Mouse (Mus musculus): ENCODE measurements around the gene Krtap5-1. TPM values are rescaled to one million over a fixed set of nuclear protein-coding genes. Genes with fewer than 3 reads are reported as not detected.
"Not testable (repeated sequence)": the region's sequence is repeated elsewhere in the genome, so short reads cannot be mapped to it uniquely, and the experiment has no call there.

Krtap5-1 gene
- total RNA-seq, 1 experiment from 2014 or later = not detected

DNA sequence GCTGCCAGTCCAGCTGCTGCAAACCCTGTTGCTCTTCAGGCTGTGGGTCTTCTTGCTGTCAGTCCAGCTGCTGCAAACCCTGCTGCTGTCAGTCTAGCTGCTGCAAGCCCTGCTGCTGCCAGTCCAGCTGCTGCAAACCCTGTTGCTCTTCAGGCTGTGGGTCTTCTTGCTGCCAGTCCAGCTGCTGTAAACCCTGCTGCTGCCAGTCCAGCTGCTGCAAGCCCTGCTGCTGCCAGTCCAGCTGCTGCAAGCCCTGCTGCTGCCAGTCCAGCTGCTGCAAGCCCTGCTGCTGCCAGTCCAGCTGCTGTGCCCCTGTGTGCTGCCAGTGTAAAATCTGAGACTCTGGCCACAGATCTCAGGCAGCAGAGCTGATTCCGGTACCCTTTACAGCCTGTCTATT, 7.0 kb upstream of the Krtap5-1 start:
- not testable (repeated sequence) for ATAC-seq (replicated peaks; ENCODE audit: low read depth, poor library complexity, severe bottlenecking)

DNA sequence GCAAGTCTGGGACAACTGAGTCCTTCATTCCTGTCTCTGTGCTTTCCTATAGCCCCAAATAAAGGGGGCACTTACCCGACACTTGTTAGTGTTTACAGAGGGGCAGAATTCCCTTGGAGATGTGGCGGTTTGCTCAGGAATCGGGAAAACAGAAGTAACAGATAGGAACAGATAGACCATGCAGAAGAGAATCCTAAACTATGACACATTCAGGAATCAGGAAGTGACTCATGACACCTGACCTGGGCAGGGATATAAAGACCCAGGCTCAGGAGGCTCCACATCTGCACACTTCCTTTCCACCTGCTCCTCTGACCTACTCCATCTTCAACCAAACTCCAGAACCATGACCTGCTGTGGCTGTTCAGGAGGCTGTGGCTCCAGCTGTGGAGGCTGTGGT, 6.3 kb upstream of the Krtap5-1 start, which contains the start of gene Krtap5-4:
Krtap5-4 (plus strand) TSS at position 301 of the 400 bp plus-strand sequence.
- no peak for ATAC-seq (replicated peaks; ENCODE audit: low read depth, poor library complexity, severe bottlenecking)

DNA sequence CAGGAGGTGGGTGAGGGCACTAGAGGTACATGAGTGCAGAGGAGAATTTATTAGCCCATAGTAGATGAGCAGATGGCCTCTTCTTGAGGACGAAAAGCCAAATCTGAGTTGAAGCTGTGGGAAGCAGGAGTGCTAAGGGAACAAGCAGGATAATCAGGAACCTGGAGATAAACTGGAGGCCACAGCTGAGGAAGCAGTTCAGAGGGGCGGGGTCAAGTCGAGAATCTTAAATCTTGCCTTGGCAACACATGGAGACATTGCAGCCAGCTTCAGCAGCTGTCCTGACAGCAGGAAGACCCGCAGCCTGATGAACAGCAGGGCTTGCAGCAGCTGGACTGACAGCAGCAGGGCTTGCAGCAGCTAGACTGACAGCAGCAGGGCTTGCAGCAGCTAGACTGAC, 810 bp downstream of the Krtap5-1 start:
- not testable (repeated sequence) for ATAC-seq (replicated peaks; ENCODE audit: low read depth, poor library complexity, severe bottlenecking)

DNA sequence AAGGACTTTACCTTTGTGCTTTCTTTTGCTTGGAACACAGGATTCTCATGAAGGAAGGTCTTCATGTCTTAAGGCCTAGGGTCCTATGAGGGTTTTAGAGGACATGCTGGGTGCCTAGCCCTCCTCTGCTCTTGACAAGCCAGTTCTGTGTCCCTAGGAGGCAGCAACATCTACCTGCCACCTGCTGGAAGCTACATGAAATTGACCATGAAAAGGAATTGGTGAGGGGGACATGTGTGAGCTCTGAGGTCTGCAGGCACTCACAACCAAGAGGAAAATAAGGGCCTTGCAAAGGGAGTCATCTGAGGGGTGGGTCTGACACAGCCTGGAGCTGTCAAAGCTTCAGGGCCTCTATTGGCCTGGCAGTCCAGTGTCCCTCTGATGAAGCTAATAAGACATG, 1.5 kb downstream of the Krtap5-1 start:
- ATAC-seq (replicated peaks; ENCODE audit: low read depth, poor library complexity, severe bottlenecking) = no peak

DNA sequence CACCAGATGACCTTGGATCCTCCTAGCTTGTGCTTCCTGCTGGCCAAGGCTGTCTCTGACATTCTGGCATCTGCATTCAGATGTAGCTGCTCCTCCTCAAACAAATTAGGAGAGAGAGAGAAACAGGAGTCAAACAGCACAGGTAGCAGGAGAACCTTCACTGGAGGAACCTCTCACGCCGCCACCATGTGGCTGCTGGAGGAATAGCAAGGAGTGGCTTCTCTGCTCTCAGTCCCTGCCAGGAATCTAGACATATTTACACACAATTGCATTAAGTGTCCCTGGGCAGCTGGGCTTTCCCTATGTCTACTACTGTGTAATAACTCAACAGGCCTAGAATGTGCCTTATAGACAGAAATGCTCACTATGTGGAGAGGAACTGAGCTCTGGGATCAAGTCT, 3.1 kb downstream of the Krtap5-1 start:
- peak; percentile 77 for ATAC-seq (replicated peaks; ENCODE audit: low read depth, poor library complexity, severe bottlenecking)

GRCm38 (mm10) chr7:142285910-142286612, 10.9 kb downstream of the Krtap5-1 start:
- ATAC-seq (replicated peaks; ENCODE audit: low read depth, poor library complexity, severe bottlenecking) = not testable (repeated sequence)

GRCm38 (mm10) chr7:142285130-142285835, 11.6 kb downstream of the Krtap5-1 start:
- ATAC-seq (replicated peaks; ENCODE audit: low read depth, poor library complexity, severe bottlenecking) = peak; percentile 43

DNA sequence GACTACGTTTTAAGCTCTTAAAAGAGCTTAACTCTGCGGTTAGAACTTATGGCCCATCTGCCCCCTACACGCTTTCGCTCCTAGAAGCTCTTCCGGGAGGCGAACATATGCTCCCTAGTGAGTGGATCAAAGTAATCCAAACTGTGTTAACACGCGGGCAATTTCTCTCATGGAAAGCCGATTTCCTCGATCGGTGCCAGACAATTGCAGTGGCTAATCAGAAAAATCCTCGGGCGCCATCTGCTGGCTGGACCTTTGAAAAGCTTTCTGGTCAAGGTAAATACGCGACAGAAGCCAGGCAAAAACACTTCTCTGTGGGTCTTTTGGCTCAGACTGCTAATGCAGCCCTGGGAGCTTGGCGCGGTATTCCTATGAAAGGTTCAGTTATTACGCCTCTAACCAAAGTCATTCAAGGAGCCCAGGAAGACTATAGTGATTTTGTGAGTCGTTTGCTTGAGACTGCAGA, 12.3 kb downstream of the Krtap5-1 start:
- ATAC-seq (replicated peaks; ENCODE audit: low read depth, poor library complexity, severe bottlenecking) = peak; percentile 62

- ATAC-seq (replicated peaks; ENCODE audit: low read depth, poor library complexity, severe bottlenecking) = peak; percentile 82
Observed at GRCm38 (mm10) chr7:142284023-142284591, 12.8 kb downstream of the Krtap5-1 start.

DNA sequence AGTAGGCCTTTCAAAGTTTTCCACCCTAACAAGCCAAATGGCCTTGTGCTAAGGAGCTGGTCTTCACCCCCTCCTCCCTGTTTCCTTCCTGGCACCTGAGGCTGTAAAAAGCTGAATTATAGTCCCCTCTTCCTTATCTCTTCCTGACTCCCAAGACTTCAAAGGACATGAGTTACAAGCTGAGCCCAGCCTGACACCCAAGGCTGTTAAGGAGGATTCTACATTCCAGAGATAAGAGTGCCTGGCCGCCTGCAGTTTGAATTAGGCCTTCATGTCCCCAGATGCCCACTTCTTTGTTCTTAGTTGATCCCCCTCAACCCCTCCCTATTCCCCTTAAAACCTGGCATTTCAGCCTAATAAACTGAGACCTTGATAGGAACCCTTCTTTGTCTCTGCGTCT, 14.1 kb downstream of the Krtap5-1 start:
- ATAC-seq (replicated peaks; ENCODE audit: low read depth, poor library complexity, severe bottlenecking) = not testable (repeated sequence)

- not testable (repeated sequence) for ATAC-seq (replicated peaks; ENCODE audit: low read depth, poor library complexity, severe bottlenecking)
Observed at GRCm38 (mm10) chr7:142279291-142279690, 17.6 kb downstream of the Krtap5-1 start.

GRCm38 (mm10) chr7:142278183-142278582, 18.7 kb downstream of the Krtap5-1 start:
- peak; percentile 90 for ATAC-seq (replicated peaks; ENCODE audit: low read depth, poor library complexity, severe bottlenecking)

DNA sequence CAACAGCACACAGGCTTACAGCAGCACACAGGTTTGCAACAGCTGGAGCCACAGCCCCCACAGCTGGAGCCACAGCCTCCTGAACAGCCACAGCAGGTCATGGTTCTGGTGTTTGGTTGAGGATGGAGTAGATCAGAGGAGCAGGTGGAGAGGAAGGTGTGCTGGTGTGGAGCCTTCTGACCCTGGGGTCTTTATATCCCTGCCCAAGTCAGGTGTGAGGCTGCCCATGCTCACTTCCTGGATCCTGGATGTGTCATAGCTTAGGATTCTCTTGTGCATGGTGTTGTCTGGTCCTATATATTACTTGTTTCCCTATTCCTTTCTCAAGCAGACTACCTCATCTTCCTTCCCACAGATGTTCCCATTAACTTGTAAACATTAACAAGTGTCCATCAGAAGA, 22.7 kb downstream of the Krtap5-1 start, which contains the start of gene Gm4559:
Gm4559 (minus strand) TSS at position 101 of the 400 bp plus-strand sequence.
- ATAC-seq (replicated peaks; ENCODE audit: low read depth, poor library complexity, severe bottlenecking) = not testable (repeated sequence)

DNA sequence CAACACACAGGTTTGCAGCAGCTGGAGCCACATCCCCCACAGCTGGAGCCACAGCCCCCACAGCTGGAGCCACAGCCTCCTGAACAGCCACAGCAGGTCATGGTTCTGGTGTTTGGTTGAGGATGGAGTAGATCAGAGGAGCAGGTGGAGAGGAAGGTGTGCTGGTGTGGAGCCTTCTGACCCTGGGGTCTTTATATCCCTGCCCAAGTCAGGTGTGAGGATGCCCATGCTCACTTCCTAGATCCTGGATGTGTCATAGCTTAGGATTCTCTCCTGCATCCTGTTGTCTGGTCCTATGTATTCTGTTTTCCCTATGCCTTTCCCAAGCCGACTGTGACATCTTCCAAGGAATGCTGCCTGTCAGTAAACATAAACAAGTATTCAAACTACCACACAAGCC, 38.7 kb downstream of the Krtap5-1 start, which contains the start of gene Gm2431:
Gm2431 (minus strand) TSS at position 101 of the 400 bp plus-strand sequence.
- ATAC-seq (replicated peaks; ENCODE audit: low read depth, poor library complexity, severe bottlenecking) = not testable (repeated sequence)

- peak; percentile 95 for ATAC-seq (replicated peaks; ENCODE audit: low read depth, poor library complexity, severe bottlenecking)
Observed at GRCm38 (mm10) chr7:142255517-142255916, 41.4 kb downstream of the Krtap5-1 start.

GRCm38 (mm10) chr7:142249824-142250223, 47.1 kb downstream of the Krtap5-1 start:
- ATAC-seq (replicated peaks; ENCODE audit: low read depth, poor library complexity, severe bottlenecking) = peak; percentile 64

Other genes with a start within 250 kb of the Krtap5-1 start
- gene Mob2, start 236.1 kb downstream of the Krtap5-1 start, total RNA-seq (2017) = 41.2 and 45.7 TPM in 2 replicates
- under 0.01 TPM in 1 of 2 replicates, not detected in the other for gene Dusp8, start 201.3 kb downstream of the Krtap5-1 start, total RNA-seq (2017)
- gene Gm45618, start 176.4 kb downstream of the Krtap5-1 start, total RNA-seq (2017) = not detected in 2 replicates
- gene Gm39115, start 161.1 kb downstream of the Krtap5-1 start, total RNA-seq (2017) = not detected in 2 replicates
- not detected in 2 replicates for gene Gm45337, start 152.5 kb downstream of the Krtap5-1 start, total RNA-seq (2017)
- gene Gm29735, start 140.0 kb downstream of the Krtap5-1 start, total RNA-seq (2017) = not detected in 2 replicates
- not detected in 2 replicates for gene Gm4553, start 131.4 kb downstream of the Krtap5-1 start, total RNA-seq (2017)
- not detected in 2 replicates for gene Krtap5-2, start 121.1 kb downstream of the Krtap5-1 start, total RNA-seq (2017)
- not detected in 2 replicates for gene Gm10153, start 106.7 kb downstream of the Krtap5-1 start, total RNA-seq (2017)
- not detected in 2 replicates for gene Krtap5-3, start 95.8 kb downstream of the Krtap5-1 start, total RNA-seq (2017)
- not detected in 2 replicates for gene Gm7579, start 85.3 kb downstream of the Krtap5-1 start, total RNA-seq (2017)
- not detected in 2 replicates for gene Krtap5-5, start 67.1 kb downstream of the Krtap5-1 start, total RNA-seq (2017)
- gene Gm40460, start 56.0 kb downstream of the Krtap5-1 start, total RNA-seq (2017) = not detected in 2 replicates
- not detected in 2 replicates for gene Gm2431, start 38.8 kb downstream of the Krtap5-1 start, total RNA-seq (2017)
- gene Gm4559, start 22.8 kb downstream of the Krtap5-1 start, total RNA-seq (2017) = not detected in 2 replicates
- not detected in 2 replicates for gene Krtap5-4, start 6.4 kb upstream of the Krtap5-1 start, total RNA-seq (2017)
- gene Ifitm10, start 76.6 kb upstream of the Krtap5-1 start, total RNA-seq (2017) = not detected in 2 replicates
- gene Gm49369, start 85.5 kb upstream of the Krtap5-1 start, total RNA-seq (2017) = 12.4 and 58.4 TPM in 2 replicates
- 114 and 134 TPM in 2 replicates for gene Ctsd, start 90.9 kb upstream of the Krtap5-1 start, total RNA-seq (2017)
- not detected in 2 replicates for gene Syt8, start 137.7 kb upstream of the Krtap5-1 start, total RNA-seq (2017)
- gene Tnni2, start 144.7 kb upstream of the Krtap5-1 start, total RNA-seq (2017) = 1.8 and 3.7 TPM in 2 replicates
- 96.5 and 108 TPM in 2 replicates for gene Lsp1, start 163.7 kb upstream of the Krtap5-1 start, total RNA-seq (2017)
- gene Tnnt3, start 201.7 kb upstream of the Krtap5-1 start, total RNA-seq (2017) = 1.2 TPM in 1 of 2 replicates, not detected in the other
- gene Mrpl23, start 235.6 kb upstream of the Krtap5-1 start, total RNA-seq (2017) = 20.5 and 55.4 TPM in 2 replicates